Mouse (Mus musculus): ENCODE data around the gene Fam214a. TPM values are rescaled to one million over a fixed set of nuclear protein-coding genes. Genes with fewer than 3 reads are reported as not detected.

Fam214a gene
- 7.7 and 13.2 TPM in 2 replicates for polyA plus RNA-seq (2016; fragmentation: Nextera tagmentation; extraction: Ambion mirVana)

DNA sequence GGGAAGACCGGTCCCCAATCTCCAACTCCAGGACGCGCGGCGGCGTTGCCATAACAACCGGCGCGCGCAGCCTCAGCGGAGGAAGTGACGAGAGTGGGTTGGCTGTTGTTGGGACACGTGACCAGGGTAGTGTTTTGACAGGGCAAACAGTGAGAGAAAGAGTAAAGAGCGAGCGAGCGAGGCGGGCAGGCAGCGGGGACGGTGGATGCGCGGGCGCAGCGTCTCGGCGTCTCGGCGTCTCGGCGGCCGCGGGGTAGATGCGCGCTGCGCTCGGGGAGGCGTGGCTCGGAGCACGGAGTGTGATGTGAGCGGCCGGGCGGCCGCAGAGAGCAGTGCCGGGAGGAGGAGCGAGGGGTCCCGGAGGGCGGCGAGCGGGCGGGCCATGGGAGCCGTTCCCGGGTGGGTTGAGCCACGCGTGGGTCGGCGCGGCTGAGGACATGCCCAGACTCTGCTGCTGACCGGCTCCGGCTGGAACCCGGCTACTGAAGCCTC lies at the start of gene Fam214a:
Gene Fam214a, plus strand, starts transcription at position 129 of the 492 bp plus-strand sequence.
- H3K27ac ChIP-seq (replicated peaks): peak within 1 kb of the TSS; percentile 91

DNA sequence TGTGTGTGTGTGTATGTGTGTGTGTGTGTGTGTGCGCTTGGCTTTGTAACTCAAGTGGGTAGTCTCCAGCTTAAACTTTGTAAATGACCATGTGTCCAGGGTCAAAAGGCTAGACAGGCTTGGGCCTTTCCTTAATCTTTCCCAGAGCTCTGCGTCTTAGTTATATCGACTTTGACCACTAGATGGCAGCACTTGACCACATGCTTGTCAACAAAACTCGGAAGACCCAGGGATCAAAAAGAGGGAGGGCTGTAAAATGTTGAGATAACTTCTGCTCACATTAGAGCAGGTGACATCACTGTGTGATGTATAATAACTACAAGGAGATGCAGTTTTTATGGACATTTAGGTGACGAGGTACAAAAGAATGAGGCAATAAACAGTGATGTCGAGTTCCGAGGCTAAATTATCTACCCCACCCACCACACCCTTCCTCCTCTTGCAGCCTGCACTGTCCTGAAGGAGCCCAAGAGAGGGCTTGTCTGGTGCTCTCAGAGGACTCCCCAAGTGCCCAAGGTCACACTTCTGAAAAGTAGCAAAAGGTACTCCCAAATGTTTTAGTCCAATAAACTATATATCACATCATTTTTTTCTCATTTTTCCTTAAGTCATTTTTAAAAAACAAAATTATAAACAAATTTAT lies 47.7 kb upstream of the Fam214a start:
- H3K27ac ChIP-seq (replicated peaks): no peak overlapping the region
- H3K9me3 ChIP-seq (replicated peaks): no peaks in the 10 kb centered on the region
- H3K27me3 ChIP-seq (ENCODE audit: low read depth, poor library complexity, severe bottlenecking): no peaks in the 10 kb centered on the region
- no peak overlapping the region for H3K4me3 ChIP-seq
- DNase-seq (ENCODE audit: low spot score): peak; percentile 64
- H3K36me3 ChIP-seq: no peaks in the 10 kb centered on the region
- H3K4me1 ChIP-seq: no peaks in the 10 kb centered on the region
- WGBS: 17% methylated on average over 7 of the region's 7 CpGs

More for the DNA sequence above, at the start of gene Fam214a:
- peak; percentile 95 for DNase-seq (ENCODE audit: low spot score)
- H3K36me3 ChIP-seq: peaks cover 4% of the 10 kb centered on the region; the same call in 1 of the 2 replicates
- peak within 1 kb of the TSS; percentile 90 for H3K4me3 ChIP-seq
- H3K27me3 ChIP-seq (ENCODE audit: low read depth, poor library complexity, severe bottlenecking): no peaks in the 10 kb centered on the region
- H3K9me3 ChIP-seq (replicated peaks): peaks cover 3% of the 10 kb centered on the region; the same call in 1 of the 2 replicates
- H3K4me1 ChIP-seq: peaks cover 20% of the 10 kb centered on the region
- under 1% methylated on average over 59 of the region's 59 CpGs for WGBS

DNA sequence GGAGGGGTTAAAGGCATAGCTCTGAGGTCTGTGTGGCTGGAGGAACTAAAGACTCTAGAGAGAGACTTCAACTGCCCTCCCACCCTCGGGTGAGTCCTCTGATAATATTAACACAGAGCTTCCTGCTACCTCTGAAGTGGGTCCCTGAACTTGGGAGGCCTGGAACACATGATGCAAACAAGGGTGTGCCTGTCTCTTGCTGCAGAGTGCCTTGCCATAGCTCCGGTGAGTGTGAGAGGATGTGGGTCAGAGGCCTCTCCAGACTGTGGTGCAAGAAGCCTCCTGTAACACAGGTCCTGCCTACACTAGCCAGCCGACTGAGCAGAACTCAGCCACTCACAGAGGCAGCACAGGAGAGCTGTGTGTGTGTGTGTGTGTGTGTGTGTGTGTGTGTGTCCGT lies 45.7 kb upstream of the Fam214a start:
- H3K4me3 ChIP-seq: no peak overlapping the region
- no peaks in the 10 kb centered on the region for H3K36me3 ChIP-seq
- no peaks in the 10 kb centered on the region for H3K9me3 ChIP-seq (replicated peaks)
- no peaks in the 10 kb centered on the region for H3K4me1 ChIP-seq
- DNase-seq (ENCODE audit: low spot score): no peak
- no peaks in the 10 kb centered on the region for H3K27me3 ChIP-seq (ENCODE audit: low read depth, poor library complexity, severe bottlenecking)
- WGBS: 70% methylated on average over 4 of the region's 4 CpGs
- H3K27ac ChIP-seq (replicated peaks): no peak overlapping the region

DNA sequence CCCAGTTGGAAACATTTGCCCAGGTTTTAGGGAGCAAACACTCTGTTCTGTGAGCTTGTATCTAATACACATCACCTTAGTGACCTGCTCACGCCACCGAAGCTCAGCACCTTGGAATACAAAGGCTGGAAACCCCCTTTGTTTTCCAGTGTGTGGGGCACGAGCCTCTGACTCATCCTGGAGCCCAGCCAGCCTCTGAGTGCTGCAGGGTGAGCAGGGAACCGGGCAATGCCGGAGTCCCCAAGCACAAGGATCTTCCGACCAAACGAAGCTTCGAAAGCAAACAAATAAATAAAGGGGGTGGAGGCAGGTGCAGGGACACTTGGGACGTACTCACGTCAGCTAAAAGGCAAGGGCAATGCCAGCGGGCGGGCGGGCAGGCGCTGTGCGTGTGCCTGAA lies 43.4 kb upstream of the Fam214a start:
- Histone ChIP-seq H3K27me3 (ENCODE audit: low read depth, poor library complexity, severe bottlenecking) (no peaks in the 10 kb centered on the region), H3K9me3 (replicated peaks) (no peaks in the 10 kb centered on the region), H3K27ac (replicated peaks) (no peak overlapping the region), H3K36me3 (no peaks in the 10 kb centered on the region), H3K4me1 (0 out of 2 replicates have a peak, but pooled peaks cover 3% of the 10 kb centered on the region), H3K4me3 (no peak overlapping the region)
- DNase-seq (ENCODE audit: low spot score): no peak
- WGBS: 81% methylated on average over 15 of the region's 15 CpGs

DNA sequence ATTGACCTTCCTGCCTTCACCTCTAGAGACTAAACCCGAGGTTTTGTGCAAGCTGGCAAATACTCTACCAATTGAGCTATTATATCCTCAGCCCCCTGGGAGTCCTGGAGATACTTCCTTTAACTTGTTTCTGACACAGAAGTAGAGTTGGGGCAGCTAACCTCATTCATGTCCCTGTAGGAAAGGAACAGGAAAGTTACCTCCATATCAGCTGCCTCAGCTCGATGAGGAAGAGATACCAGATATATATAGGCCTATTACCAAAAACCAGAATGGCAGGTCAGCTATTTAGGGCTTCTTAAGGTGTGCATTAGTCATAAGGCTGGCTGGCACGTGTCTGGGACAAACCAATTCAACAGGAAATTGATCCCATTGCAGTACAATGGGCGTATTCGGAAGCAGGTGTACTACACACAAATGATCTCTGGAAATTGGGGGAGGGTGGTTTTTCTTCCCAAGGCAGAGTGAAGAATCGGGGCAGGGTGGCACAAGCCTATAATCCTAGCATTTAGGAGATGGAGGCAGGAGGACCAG lies 42.4 kb upstream of the Fam214a start:
- no peaks in the 10 kb centered on the region for H3K36me3 ChIP-seq

DNA sequence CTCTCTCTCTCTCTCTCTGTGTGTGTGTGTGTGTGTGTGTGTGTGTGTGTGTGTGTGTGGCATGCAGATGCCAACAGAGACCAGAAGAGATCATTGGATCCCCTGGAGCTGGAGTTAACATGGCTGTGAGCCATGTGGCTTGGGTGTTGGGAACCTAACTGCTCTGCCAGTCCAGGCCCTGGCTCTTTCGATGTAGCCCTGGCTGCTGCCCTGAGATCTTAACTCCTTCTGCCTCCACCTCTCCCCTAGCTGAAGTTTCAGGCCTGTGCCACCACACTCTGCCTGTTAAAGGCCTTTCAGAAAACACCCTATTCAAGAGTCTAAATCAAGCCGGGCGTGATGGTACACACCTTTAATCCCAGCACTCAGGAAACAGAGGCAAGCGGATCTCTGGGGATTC lies 41.3 kb upstream of the Fam214a start:
- no peaks in the 10 kb centered on the region for H3K36me3 ChIP-seq
- no peak overlapping the region for H3K27ac ChIP-seq (replicated peaks)
- 0 out of 2 replicates have a peak, but pooled peaks cover 3% of the 10 kb centered on the region for H3K4me1 ChIP-seq
- WGBS: 77% methylated on average over 4 of the region's 4 CpGs
- no peaks in the 10 kb centered on the region for H3K9me3 ChIP-seq (replicated peaks)
- no peak for DNase-seq (ENCODE audit: low spot score)
- H3K4me3 ChIP-seq: no peak overlapping the region
- no peaks in the 10 kb centered on the region for H3K27me3 ChIP-seq (ENCODE audit: low read depth, poor library complexity, severe bottlenecking)

More for the DNA sequence above, 42.4 kb upstream of the Fam214a start:
- Histone ChIP-seq H3K4me1 (0 out of 2 replicates have a peak, but pooled peaks cover 3% of the 10 kb centered on the region), H3K27me3 (ENCODE audit: low read depth, poor library complexity, severe bottlenecking) (no peaks in the 10 kb centered on the region), H3K4me3 (no peak overlapping the region), H3K27ac (replicated peaks) (no peak overlapping the region), H3K9me3 (replicated peaks) (no peaks in the 10 kb centered on the region)
- WGBS: 88% methylated on average over 6 of the region's 6 CpGs
- DNase-seq (ENCODE audit: low spot score): no peak

DNA sequence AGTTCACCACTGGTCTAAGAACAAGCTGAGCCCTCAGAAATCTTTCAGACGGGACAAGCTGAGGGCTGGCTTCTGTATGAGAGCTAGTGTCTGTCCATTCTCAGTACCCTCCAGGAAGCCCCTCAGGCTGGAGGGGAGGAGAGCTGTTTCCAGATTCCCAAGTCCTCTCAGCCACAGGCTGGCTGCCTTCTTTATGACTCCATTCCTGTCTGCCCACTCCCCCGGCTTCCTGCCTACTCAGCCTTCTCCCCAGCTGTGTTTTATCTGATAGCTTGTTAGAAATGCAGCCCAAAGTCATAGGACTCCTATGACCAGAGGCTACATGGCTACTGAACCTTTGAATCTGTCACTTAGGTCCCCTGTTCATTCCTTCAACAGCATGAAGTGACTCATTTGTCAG lies 40.8 kb upstream of the Fam214a start:
- DNase-seq (ENCODE audit: low spot score): no peak
- Histone ChIP-seq H3K4me3 (no peak overlapping the region), H3K4me1 (0 out of 2 replicates have a peak, but pooled peaks cover 3% of the 10 kb centered on the region), H3K27me3 (ENCODE audit: low read depth, poor library complexity, severe bottlenecking) (no peaks in the 10 kb centered on the region), H3K27ac (replicated peaks) (no peak overlapping the region), H3K36me3 (no peaks in the 10 kb centered on the region), H3K9me3 (replicated peaks) (0 out of 2 replicates have a peak, but pooled peaks cover 3% of the 10 kb centered on the region)
- WGBS: 63% methylated on average over 2 of the region's 2 CpGs

DNA sequence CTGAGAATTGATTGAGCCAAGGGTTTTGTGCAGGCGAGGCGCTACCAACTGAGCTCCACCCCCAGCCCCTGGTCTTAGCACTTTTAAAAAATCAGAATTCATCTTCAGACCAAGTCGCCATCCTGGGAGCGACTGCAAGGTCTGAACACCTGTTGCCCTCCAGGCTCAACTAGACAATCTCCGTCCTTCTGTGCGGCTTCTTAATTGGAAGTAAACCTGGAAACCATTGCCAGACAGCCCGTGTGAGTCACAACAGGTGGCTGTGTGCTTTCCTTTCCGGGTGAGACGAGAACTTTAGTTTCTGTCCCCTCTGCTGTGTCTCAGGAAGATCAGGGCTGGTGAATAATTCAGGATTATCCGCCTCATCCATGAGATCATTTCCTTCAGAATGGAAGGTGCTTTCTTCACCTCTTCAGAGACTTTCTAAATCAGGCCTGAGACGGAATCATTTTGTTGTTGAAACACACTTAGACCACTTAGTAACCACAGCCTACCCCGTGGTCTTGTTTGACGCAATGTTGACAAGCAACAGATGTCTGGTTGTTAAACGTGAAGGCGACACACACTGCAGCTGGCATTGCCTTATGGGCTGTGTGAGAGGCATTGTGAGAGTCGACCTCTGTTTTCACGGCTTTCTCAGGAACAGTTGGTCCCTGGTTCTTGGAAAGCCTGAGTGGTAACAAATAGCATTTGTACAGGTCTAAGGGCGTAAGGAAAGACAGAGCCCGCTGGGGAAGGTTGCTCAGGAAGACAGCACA lies 39.9 kb upstream of the Fam214a start:
- Histone ChIP-seq H3K27me3 (ENCODE audit: low read depth, poor library complexity, severe bottlenecking) (no peaks in the 10 kb centered on the region), H3K4me3 (no peak overlapping the region), H3K4me1 (0 out of 2 replicates have a peak, but pooled peaks cover 3% of the 10 kb centered on the region), H3K27ac (replicated peaks) (no peak overlapping the region; the same call in 1 of the 2 replicates), H3K36me3 (no peaks in the 10 kb centered on the region), H3K9me3 (replicated peaks) (peaks cover 12% of the 10 kb centered on the region)
- no peak for DNase-seq (ENCODE audit: low spot score)
- WGBS: 86% methylated on average over 19 of the region's 19 CpGs

DNA sequence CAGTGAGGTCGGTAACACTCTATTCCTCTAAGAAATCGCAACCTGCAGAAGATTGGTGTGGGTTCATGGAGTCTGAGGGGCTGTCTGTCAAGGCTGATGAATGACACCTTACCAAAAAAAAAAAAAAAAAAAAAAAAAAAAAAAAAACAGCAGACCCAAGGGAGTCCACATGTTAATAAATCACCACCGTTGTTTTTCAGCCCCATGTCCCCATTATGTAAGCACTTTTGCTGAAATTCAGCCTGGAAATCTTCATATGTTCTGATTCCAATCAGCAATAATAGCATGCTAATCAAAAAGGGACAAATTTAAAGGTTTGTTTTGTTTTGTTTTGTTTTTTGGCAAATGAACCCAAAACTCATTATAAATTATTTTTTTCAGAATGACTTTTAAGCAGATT lies 37.1 kb upstream of the Fam214a start:
- no peaks in the 10 kb centered on the region for H3K36me3 ChIP-seq
- H3K4me1 ChIP-seq: 0 out of 2 replicates have a peak, but pooled peaks cover 3% of the 10 kb centered on the region
- H3K27ac ChIP-seq (replicated peaks): no peak overlapping the region
- no peak for DNase-seq (ENCODE audit: low spot score)
- 90% methylated on average over 3 of the region's 3 CpGs for WGBS
- no peaks in the 10 kb centered on the region for H3K27me3 ChIP-seq (ENCODE audit: low read depth, poor library complexity, severe bottlenecking)
- no peak overlapping the region for H3K4me3 ChIP-seq
- H3K9me3 ChIP-seq (replicated peaks): peaks cover 13% of the 10 kb centered on the region

DNA sequence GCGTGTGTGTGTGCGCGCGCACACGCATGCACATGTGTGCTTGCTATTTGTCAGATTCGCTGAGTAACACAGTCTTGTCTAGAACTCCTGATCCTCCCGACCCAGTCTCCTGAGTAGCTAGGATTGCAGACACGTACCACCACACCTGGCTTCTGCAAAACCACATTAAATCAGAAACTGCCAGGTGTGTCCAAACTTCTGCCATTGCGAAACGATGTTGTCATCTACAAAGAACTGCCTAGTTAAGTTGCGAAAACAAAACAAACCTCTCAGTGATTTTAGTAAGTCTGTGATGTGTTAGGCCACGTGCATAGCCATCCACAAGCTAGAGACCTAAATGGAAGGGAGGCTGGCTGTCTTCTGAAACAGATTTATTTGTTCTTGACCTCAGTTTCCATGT lies 32.2 kb upstream of the Fam214a start:
- WGBS: 93% methylated on average over 12 of the region's 12 CpGs
- Histone ChIP-seq H3K27me3 (ENCODE audit: low read depth, poor library complexity, severe bottlenecking) (no peaks in the 10 kb centered on the region), H3K4me1 (peaks cover 32% of the 10 kb centered on the region), H3K4me3 (no peak overlapping the region), H3K36me3 (no peaks in the 10 kb centered on the region), H3K9me3 (replicated peaks) (peaks cover 13% of the 10 kb centered on the region), H3K27ac (replicated peaks) (no peak overlapping the region)
- DNase-seq (ENCODE audit: low spot score): no peak

DNA sequence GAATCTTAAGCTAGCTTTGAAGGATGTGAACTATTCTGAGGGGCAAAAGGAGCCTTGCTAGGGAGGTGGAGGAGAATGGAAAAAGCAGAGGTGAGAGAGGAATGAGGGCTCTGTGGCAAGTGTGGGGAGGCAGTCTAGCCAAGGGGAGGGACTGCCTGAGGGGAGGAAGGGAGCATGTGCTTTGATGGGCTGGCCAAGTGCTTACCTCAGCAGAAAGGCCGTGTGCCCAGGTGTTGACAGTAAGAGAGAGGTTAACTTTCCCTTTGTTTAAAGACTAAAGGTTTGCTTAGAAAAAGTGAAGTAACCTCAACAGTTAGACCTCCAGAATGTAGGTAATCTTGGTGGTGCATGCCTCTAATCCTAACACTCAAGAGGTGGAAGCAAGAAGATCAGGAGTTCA lies 31.3 kb upstream of the Fam214a start:
- H3K27ac ChIP-seq (replicated peaks): no peak overlapping the region
- peaks cover 37% of the 10 kb centered on the region for H3K4me1 ChIP-seq
- no peaks in the 10 kb centered on the region for H3K36me3 ChIP-seq
- peaks cover 13% of the 10 kb centered on the region for H3K9me3 ChIP-seq (replicated peaks)
- 55% methylated on average over 1 of the region's 1 CpGs for WGBS
- no peak overlapping the region for H3K4me3 ChIP-seq
- DNase-seq (ENCODE audit: low spot score): no peak
- H3K27me3 ChIP-seq (ENCODE audit: low read depth, poor library complexity, severe bottlenecking): no peaks in the 10 kb centered on the region

DNA sequence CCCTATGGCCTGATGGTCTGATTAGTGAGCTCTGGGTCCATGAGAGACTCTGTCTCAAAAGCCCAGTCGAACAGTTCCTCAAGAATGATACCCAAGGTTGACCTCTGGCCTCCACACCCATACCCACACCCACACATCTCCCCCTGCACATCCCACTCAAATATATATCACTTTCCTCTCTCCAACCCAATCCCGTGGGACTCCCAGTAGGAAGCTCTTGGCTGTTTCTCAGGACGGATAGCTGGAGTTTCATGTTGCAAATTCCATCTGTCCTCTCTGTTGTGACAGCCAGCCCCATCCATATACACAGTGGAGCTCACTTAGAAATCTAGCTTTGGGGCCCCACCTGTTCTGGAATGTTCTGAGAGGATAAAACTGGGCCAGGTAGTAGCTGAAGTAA lies 29.8 kb upstream of the Fam214a start:
- WGBS: 76% methylated on average over 3 of the region's 3 CpGs
- Histone ChIP-seq H3K36me3 (no peaks in the 10 kb centered on the region), H3K27me3 (ENCODE audit: low read depth, poor library complexity, severe bottlenecking) (no peaks in the 10 kb centered on the region), H3K4me1 (peaks cover 37% of the 10 kb centered on the region), H3K4me3 (no peak overlapping the region), H3K9me3 (replicated peaks) (peaks cover under 1% of the 10 kb centered on the region; the same call in 1 of the 2 replicates), H3K27ac (replicated peaks) (peak overlapping the region; percentile 42; the same call in 1 of the 2 replicates)
- DNase-seq (ENCODE audit: low spot score): no peak
